Mouse (Mus musculus): Measurements from ENCODE around the gene Wdr62. TPM values are rescaled to one million over a fixed set of nuclear protein-coding genes. Genes with fewer than 3 reads are reported as not detected.
A peak's percentile ranks its signal among the peaks of the same experiment; 100 is the strongest.
"Not testable (repeated sequence)": the region's sequence is repeated elsewhere in the genome, so short reads cannot be mapped to it uniquely, and the experiment has no call there.

Wdr62 gene
- polyA plus RNA-seq, 1 experiment from 2014 or later: 24.4 TPM

GRCm38 (mm10) chr7:30265531-30265930 is 14.7 kb downstream of the Wdr62 start:
- no peak overlapping the region for H3K4me3 ChIP-seq (ENCODE audit: inconsistent target)
- H3K79me2 ChIP-seq (ENCODE audit: inconsistent target): no peaks in the 10 kb centered on the region
- peaks cover 38% of the 10 kb centered on the region; the same call in 1 of the 2 replicates for H3K36me3 ChIP-seq (ENCODE audit: inconsistent target)
- WGBS (ENCODE audit: missing documents): 82% methylated on average over 5 of the region's 5 CpGs
- peak overlapping the region; percentile 16; the same call in 1 of the 2 replicates for H3K27ac ChIP-seq

GRCm38 (mm10) chr7:30265041-30265440 is 15.2 kb downstream of the Wdr62 start:
- H3K36me3 ChIP-seq (ENCODE audit: inconsistent target): peaks cover 37% of the 10 kb centered on the region; the same call in 1 of the 2 replicates
- 55% methylated on average over 2 of the region's 2 CpGs for WGBS (ENCODE audit: missing documents)
- no peak overlapping the region for H3K4me3 ChIP-seq (ENCODE audit: inconsistent target)
- peak overlapping the region; percentile 16; the same call in 1 of the 2 replicates for H3K27ac ChIP-seq
- no peaks in the 10 kb centered on the region for H3K79me2 ChIP-seq (ENCODE audit: inconsistent target)

- no peaks in the 10 kb centered on the region for H3K79me2 ChIP-seq (ENCODE audit: inconsistent target)
- H3K36me3 ChIP-seq (ENCODE audit: inconsistent target): peaks cover 44% of the 10 kb centered on the region; the same call in 1 of the 2 replicates
- no peak overlapping the region for H3K4me3 ChIP-seq (ENCODE audit: inconsistent target)
- H3K27ac ChIP-seq: no peak overlapping the region
- 96% methylated on average over 12 of the region's 12 CpGs for WGBS (ENCODE audit: missing documents)
Measured at GRCm38 (mm10) chr7:30251956-30252954, 28.0 kb downstream of the Wdr62 start.

GRCm38 (mm10) chr7:30237374-30237773 is 42.8 kb downstream of the Wdr62 start:
- H3K36me3 ChIP-seq (ENCODE audit: inconsistent target): peaks cover 26% of the 10 kb centered on the region; the same call in 1 of the 2 replicates
- WGBS (ENCODE audit: missing documents): 85% methylated on average over 3 of the region's 3 CpGs
- H3K27ac ChIP-seq; H3K79me2 ChIP-seq (ENCODE audit: inconsistent target); H3K4me3 ChIP-seq (ENCODE audit: inconsistent target): not testable (repeated sequence)

- 91% methylated on average over 4 of the region's 4 CpGs for WGBS (ENCODE audit: missing documents)
- Histone ChIP-seq H3K4me3 (ENCODE audit: inconsistent target) (no peak within 1 kb of the TSS), H3K36me3 (ENCODE audit: inconsistent target) (peaks cover 9% of the 10 kb centered on the region; the same call in 1 of the 2 replicates), H3K27ac (no peak within 1 kb of the TSS), H3K79me2 (ENCODE audit: inconsistent target) (peaks cover 8% of the 10 kb centered on the region)
Measured at GRCm38 (mm10) chr7:30235625-30236024, 44.6 kb downstream of the Wdr62 start, which contains the start of gene Ovol3. Ovol3 (minus strand) TSS chr7:30235725.

GRCm38 (mm10) chr7:30235091-30235490 is 45.1 kb downstream of the Wdr62 start:
- 91% methylated on average over 8 of the region's 8 CpGs for WGBS (ENCODE audit: missing documents)
- no peak overlapping the region for H3K27ac ChIP-seq
- H3K4me3 ChIP-seq (ENCODE audit: inconsistent target): no peak overlapping the region
- H3K36me3 ChIP-seq (ENCODE audit: inconsistent target): peaks cover 4% of the 10 kb centered on the region; the same call in 1 of the 2 replicates
- H3K79me2 ChIP-seq (ENCODE audit: inconsistent target): peaks cover 14% of the 10 kb centered on the region

- H3K79me2 ChIP-seq (ENCODE audit: inconsistent target): peaks cover 17% of the 10 kb centered on the region
- 93% methylated on average over 15 of the region's 15 CpGs for WGBS (ENCODE audit: missing documents)
- H3K4me3 ChIP-seq (ENCODE audit: inconsistent target): no peak overlapping the region
- no peak overlapping the region for H3K27ac ChIP-seq
- H3K36me3 ChIP-seq (ENCODE audit: inconsistent target): no peaks in the 10 kb centered on the region
Measured at GRCm38 (mm10) chr7:30234276-30234858, 45.9 kb downstream of the Wdr62 start.

GRCm38 (mm10) chr7:30233387-30233786 is 46.8 kb downstream of the Wdr62 start:
- Histone ChIP-seq H3K27ac (no peak overlapping the region), H3K79me2 (ENCODE audit: inconsistent target) (peaks cover 17% of the 10 kb centered on the region), H3K36me3 (ENCODE audit: inconsistent target) (no peaks in the 10 kb centered on the region), H3K4me3 (ENCODE audit: inconsistent target) (no peak overlapping the region)
- 94% methylated on average over 16 of the region's 20 CpGs for WGBS (ENCODE audit: missing documents)

GRCm38 (mm10) chr7:30232631-30233148 is 47.5 kb downstream of the Wdr62 start:
- H3K79me2 ChIP-seq (ENCODE audit: inconsistent target): peaks cover 17% of the 10 kb centered on the region
- WGBS (ENCODE audit: missing documents): 9% methylated on average over 24 of the region's 24 CpGs
- H3K36me3 ChIP-seq (ENCODE audit: inconsistent target): peaks cover 3% of the 10 kb centered on the region; the same call in 1 of the 2 replicates
- H3K27ac ChIP-seq: peak overlapping the region; percentile 84
- peak overlapping the region; percentile 97 for H3K4me3 ChIP-seq (ENCODE audit: inconsistent target)

- Histone ChIP-seq H3K79me2 (ENCODE audit: inconsistent target) (peaks cover 17% of the 10 kb centered on the region), H3K4me3 (ENCODE audit: inconsistent target) (peak within 1 kb of the TSS; percentile 97), H3K27ac (peak within 1 kb of the TSS; percentile 84), H3K36me3 (ENCODE audit: inconsistent target) (peaks cover 11% of the 10 kb centered on the region)
- 1% methylated on average over 67 of the region's 67 CpGs for whole genome bisulfite sequencing (ENCODE audit: missing documents)
Measured at GRCm38 (mm10) chr7:30231669-30232454, 48.4 kb downstream of the Wdr62 start, which contains the start of the genes Polr2i and Tbcb. Polr2i (plus strand) TSS chr7:30231948. Tbcb (minus strand) TSS chr7:30232272.

GRCm38 (mm10) chr7:30231328-30231668 is 48.9 kb downstream of the Wdr62 start:
- peak overlapping the region; percentile 97 for H3K4me3 ChIP-seq (ENCODE audit: inconsistent target)
- peak overlapping the region; percentile 24 for H3K27ac ChIP-seq
- peaks cover 17% of the 10 kb centered on the region for H3K36me3 ChIP-seq (ENCODE audit: inconsistent target)
- 0% methylated on average over 16 of the region's 16 CpGs for WGBS (ENCODE audit: missing documents)
- H3K79me2 ChIP-seq (ENCODE audit: inconsistent target): peaks cover 17% of the 10 kb centered on the region

GRCm38 (mm10) chr7:30224206-30224605 is 56.0 kb downstream of the Wdr62 start:
- WGBS (ENCODE audit: missing documents): 95% methylated on average over 12 of the region's 12 CpGs
- Histone ChIP-seq H3K27ac (no peak overlapping the region), H3K36me3 (ENCODE audit: inconsistent target) (peaks cover 50% of the 10 kb centered on the region), H3K4me3 (ENCODE audit: inconsistent target) (no peak overlapping the region), H3K79me2 (ENCODE audit: inconsistent target) (no peaks in the 10 kb centered on the region)

GRCm38 (mm10) chr7:30222205-30222604 is 58.0 kb downstream of the Wdr62 start:
- 93% methylated on average over 5 of the region's 5 CpGs for WGBS (ENCODE audit: missing documents)
- Histone ChIP-seq H3K27ac (no peak overlapping the region), H3K36me3 (ENCODE audit: inconsistent target) (peaks cover 42% of the 10 kb centered on the region), H3K4me3 (ENCODE audit: inconsistent target) (no peak overlapping the region), H3K79me2 (ENCODE audit: inconsistent target) (no peaks in the 10 kb centered on the region)

GRCm38 (mm10) chr7:30221433-30221832 is 58.8 kb downstream of the Wdr62 start:
- WGBS (ENCODE audit: missing documents): 96% methylated on average over 3 of the region's 3 CpGs
- H3K36me3 ChIP-seq (ENCODE audit: inconsistent target): peaks cover 34% of the 10 kb centered on the region
- no peak overlapping the region for H3K4me3 ChIP-seq (ENCODE audit: inconsistent target)

More at GRCm38 (mm10) chr7:30221433-30221832, 58.8 kb downstream of the Wdr62 start:
- Histone ChIP-seq H3K79me2 (ENCODE audit: inconsistent target) (no peaks in the 10 kb centered on the region), H3K27ac (no peak overlapping the region)
